Mouse (Mus musculus): Measurements from ENCODE around the gene Nol9.
"Not testable (repeated sequence)": the region's sequence is repeated elsewhere in the genome, so short reads cannot be mapped to it uniquely, and the experiment has no call there.

Gene Nol9

GRCm38 (mm10) chr4:152010707-152011134 is 28.4 kb upstream of the Nol9 start:
- peak; percentile 52 to 53 for DNase-seq (ENCODE audit: low spot score in 2 of 2)

GRCm38 (mm10) chr4:152011171-152011760 is 27.9 kb upstream of the Nol9 start:
- no peak for DNase-seq (ENCODE audit: low spot score in 2 of 2)

DNA sequence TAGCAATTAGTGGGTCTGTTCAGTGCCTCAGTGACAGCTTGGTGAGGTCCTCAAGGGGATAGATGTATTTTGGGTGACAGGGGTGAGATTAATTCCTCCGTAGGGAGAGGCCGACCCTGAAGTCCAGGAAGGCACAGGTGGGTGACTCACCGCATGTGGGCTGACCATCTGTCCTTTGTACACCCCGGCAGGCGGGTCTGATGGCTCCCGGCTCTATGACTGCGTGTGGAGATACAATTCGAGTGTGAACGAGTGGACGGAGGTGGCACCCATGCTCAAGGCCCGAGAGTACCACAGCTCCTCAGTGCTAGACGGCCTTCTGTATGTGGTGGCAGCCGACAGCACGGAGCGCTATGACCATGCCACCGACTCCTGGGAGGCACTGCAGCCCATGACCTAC is 27.0 kb upstream of the Nol9 start:
- DNase-seq (ENCODE audit: low spot score in 2 of 2), result no peak

DNA sequence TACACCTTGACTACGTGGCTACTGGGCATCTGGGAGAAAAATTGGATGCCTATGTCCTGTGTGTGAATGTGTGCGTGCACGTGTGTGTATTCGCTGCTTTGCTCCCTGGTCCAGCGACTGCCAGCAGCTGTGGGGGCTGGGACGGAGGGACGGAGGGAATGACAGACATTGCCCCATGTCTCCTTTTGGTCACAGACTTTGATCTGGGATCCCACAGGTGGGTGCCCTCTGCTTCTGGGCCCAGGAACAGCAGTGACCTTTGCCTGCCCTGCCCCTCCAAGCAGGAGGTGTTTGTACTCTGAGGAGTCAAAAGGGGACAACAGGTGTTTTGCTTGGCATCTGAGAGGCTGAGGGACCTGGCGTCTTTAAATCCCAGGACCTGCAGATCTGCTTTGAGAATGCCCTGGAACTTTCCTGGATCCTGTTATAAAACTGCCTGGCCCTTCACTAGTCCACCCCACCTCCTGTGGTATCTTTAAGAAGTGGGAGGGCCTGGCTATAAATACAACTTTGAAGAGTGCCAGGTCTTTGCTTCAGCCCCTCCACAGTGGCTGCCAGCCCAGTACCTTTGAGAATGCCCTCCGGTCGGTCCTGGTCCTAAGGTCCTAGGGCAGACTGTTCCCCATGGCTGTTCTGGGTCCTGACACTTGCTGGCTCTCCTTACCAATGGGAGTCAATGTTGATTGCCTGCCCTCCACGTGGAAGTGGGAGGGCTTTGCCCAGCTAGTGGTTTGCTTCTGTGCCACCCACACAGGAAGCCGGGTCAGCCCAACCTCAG is 25.9 kb upstream of the Nol9 start:
- DNase-seq (ENCODE audit: low spot score in 2 of 2), result no peak

- DNase-seq (ENCODE audit: low spot score in 2 of 2), result no peak
Measured at GRCm38 (mm10) chr4:152019073-152019472, 20.0 kb upstream of the Nol9 start.

DNA sequence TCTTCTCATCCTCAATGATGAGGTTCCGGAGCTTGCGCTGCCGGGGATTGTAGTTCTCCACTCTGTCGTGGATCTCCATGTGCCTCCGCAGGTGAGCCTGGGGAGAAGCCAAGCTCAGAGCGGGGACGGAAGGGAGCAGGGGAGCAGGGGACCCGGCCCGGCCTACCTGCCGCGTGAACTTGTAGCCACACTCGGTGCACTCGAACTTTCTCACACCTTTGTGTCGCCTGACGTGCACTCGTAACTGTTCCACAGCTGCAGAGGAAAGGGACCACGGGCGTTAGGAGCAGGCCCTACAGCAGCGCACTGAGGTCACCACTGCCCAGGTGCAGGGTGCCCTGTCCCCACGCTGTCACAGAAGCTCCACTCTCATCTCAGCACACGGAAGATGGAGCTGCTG is 19.1 kb upstream of the Nol9 start:
- DNase-seq (ENCODE audit: low spot score in 2 of 2), result no peak

GRCm38 (mm10) chr4:152021568-152022097 is 17.5 kb upstream of the Nol9 start:
- no peak for DNase-seq (ENCODE audit: low spot score in 2 of 2)

DNA sequence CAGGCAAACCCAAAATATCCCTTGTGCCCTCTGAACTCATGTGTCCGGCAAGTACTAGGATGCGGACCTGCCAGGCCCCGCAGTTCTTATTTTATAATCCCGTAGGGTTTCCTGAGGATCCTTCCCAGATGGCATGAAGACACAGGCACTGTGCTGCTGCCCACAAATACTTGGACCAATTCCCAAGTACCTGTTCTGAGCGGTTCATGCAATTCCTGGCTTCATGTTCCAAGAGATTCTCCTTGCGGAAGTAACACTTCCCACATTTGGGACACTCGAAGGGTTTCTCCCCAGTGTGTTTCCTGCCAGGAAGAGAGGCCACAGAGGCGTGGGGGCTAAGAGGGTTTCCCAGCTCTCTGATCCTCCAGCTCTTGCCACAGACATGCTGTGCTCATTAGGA is 16.6 kb upstream of the Nol9 start:
- no peak for DNase-seq (ENCODE audit: low spot score in 2 of 2)

GRCm38 (mm10) chr4:152024525-152024924 is 14.6 kb upstream of the Nol9 start:
- DNase-seq (ENCODE audit: low spot score in 2 of 2), result no peak

DNA sequence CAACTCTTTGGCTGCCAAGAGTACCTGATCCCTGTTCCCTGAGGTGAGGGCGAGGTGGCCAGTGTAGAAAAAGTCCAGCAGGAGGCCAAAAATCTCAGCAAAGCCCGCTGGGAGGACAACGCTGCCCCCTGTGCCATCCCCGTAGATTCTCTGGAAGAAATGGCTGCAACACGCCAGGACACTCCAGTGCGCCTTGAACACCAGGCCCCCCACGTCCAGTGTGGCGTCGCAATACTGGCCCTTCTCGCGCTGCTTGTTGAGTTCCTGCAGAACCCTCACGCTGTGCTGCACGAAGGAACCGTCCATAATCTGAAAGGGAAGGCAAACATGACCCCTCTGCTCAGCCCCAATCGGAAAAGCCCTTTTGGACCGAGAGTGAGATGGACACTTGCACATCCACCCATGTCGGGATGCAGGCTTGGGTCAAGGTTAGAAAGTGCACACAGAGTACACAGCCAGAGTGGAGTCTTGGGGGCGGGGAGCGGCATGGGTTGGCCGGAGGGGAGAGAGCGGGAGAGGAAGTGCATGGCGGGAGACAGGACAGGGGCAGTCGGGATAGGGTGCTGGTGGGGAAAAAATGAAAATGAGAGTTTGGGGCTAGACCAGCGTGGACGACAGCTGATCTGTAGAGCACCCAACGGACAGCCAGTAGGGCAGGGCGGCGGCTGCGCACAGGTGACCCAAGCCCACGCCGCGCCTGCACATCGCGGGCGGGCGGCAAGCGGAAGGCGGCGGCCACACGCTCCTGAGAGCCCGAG is 12.2 kb upstream of the Nol9 start:
- no peak for DNase-seq (ENCODE audit: low spot score in 2 of 2)

- DNase-seq (ENCODE audit: low spot score in 2 of 2), result peak; percentile 93 to 96
Measured at GRCm38 (mm10) chr4:152027524-152027923, 11.6 kb upstream of the Nol9 start, which contains the start of gene Zbtb48. TSS of gene Zbtb48 (minus strand) at chr4:152027671.

DNA sequence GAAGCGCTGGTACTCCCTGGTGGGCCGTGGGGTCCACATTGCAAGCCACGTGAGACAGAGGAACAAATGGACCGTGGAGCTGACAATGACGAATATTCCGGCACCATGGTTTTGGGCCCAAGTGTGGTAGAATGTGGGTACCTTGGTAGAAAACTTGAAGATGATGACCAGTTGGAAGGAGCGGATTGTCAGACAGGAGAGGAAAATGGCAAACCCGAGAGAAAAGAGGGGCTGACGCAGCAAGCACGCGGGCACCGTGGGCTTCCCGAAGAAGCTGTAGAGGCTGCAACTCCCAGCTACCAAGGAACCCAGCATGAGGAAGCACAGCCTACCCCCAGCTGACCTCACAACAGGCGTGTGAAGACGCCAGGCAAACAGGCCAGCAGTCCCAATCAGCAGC is 10.7 kb upstream of the Nol9 start:
- no peak for DNase-seq (ENCODE audit: low spot score in 2 of 2)

- DNase-seq (ENCODE audit: low spot score in 2 of 2), result no peak
Measured at GRCm38 (mm10) chr4:152029087-152029486, 10.0 kb upstream of the Nol9 start.

DNA sequence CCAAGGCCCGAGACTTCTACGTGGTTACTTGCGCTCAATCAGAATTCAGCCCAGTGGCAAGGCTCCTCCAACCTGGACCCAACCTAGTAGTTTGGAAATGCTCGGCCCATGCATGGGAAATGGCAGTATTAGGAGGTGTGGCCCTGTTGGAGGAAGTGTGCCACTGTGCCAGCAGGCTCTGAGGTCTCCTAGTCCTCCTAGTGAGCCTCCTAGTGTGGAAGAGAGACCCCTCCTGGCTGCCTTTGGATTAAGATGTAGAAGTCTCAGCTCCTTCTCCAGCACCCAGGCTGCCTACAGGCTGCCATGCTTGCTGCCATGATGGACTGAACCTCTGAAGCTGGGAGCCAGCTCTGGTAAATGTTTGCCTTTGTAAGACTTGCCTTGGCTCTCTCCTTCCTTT is 9.1 kb upstream of the Nol9 start:
- DNase-seq (ENCODE audit: low spot score in 2 of 2), result no peak

GRCm38 (mm10) chr4:152032922-152033321 is 6.2 kb upstream of the Nol9 start:
- no peak for DNase-seq (ENCODE audit: low spot score in 2 of 2)

GRCm38 (mm10) chr4:152036464-152036863 is 2.7 kb upstream of the Nol9 start:
- not testable (repeated sequence) for DNase-seq (ENCODE audit: low spot score in 2 of 2)

DNA sequence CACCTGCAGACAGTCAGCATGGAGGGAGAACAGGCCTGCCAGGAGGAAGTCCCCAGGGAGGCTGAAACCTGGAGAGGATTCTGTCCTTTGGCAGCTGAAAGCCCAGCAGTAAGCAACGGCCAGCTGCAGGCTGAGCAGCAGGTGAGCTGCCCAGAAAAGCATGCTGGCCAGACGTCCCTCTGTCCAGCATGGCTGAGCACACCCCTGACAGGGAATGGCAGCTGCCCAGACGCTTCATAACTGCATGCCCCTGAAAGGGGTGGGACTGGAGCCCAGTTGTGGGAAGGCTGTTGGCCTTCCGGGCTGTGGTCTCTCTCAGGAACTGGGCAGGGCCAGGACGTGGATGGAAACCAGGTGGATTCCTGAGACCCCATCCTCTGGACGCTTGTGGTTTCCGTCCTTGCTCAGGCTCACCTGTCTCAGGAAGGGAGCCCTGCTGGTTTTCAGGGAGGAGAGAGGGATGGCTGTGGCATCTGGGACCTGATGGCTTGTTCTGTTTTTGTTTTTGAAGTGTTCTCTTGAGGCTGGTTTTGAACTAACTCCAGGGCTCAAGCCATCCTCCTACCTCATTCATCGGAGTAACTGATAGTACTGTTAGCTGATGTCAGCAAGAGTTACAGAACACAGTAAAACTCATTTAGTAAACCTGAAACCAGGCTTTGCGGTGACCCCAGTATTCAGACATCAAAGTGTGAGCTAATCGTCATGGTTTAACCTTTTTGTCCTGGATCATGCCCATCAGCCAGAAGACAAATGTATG is 716 bp upstream of the Nol9 start, which contains the start of gene Tas1r1:
Gene Tas1r1 (minus strand): TSS at position 344 of the 760 bp plus-strand sequence.
- no peak for DNase-seq (ENCODE audit: low spot score in 2 of 2)

GRCm38 (mm10) chr4:152039831-152040310 is 750 bp downstream of the Nol9 start:
- no peak for DNase-seq (ENCODE audit: low spot score in 2 of 2)

DNA sequence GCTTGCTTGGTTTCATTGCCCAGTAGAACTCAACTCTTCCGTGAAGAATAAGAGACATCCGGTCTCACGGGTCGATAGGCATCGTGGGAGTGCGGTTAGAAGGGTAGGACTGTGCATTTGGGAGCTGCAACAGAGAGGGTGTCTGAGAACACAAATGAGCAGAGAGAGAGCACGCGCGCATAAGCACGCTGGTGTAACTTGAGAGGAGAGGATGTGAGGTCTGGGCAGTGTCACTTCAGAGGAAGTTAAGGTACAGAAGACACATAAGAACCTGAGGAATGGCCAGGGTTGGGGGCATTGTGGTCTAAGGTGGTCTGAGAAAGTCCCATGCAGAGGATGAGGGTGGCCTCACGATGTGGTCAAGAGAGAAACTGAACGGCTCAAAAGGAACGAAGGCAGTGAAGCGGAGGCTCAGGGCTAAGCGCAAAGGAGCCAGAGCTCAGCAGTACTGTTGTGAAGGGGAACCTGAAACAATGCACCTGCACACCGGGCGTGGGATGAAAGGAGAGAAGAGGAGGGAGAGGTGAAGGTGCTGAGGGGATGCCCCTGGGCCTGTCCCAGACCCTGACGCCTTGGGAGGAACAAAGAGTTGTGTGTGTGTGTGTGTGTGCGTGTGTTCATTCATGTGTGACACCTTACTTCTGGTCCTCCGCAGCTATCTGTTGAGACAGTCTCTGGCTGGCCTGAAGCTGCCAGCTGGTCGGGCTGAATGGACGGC is 3.0 kb downstream of the Nol9 start:
- DNase-seq (ENCODE audit: low spot score in 2 of 2), result no peak

- no peak for DNase-seq (ENCODE audit: low spot score in 2 of 2)
Measured at GRCm38 (mm10) chr4:152043171-152043570, 4.0 kb downstream of the Nol9 start.

DNA sequence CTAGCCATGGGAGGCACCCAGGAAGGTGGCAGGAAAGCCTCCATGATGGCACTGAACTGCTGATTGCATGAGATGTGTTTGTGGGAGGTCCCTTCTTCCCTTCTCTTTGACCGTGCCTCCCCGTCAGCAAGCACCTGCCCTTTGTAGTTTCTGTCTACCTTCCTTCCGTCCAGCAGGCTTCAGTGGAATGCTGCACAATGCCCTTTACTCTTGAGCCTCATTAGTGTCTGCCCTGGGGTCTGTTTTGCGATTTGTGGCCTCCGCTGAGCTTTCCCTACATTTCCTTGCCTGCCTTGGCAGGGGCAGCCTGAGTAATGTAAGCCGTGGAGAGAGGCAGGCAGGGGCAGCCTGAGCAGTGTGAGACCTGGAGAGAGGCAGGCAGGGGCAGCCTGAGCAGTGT is 5.5 kb downstream of the Nol9 start:
- no peak for DNase-seq (ENCODE audit: low spot score in 2 of 2)

Data from urinary bladder, adult 18-20 months (tissue).